Mouse (Mus musculus) neural tube, embryonic 12.5 days (tissue): ENCODE data around the gene Tas2r103. TPM values are rescaled to one million over a fixed set of nuclear protein-coding genes. Genes with fewer than 3 reads are reported as not detected.

Experiments
- ATAC-seq: fragments of 200-750 bp; cut with Nextera tagmentation; 2 replicates; pipeline ENCODE4 v1.8.0; 2017; ENCODE audit warnings: low read depth, mild to moderate bottlenecking, moderate TSS enrichment, moderate library complexity; ENCODE audit not compliant: low FRiP score
- H3K27ac ChIP-seq: fragments of 300-500 bp; sonication (generic); 2 replicates; pipeline ENCODE4 v1.5.1; 2016
- H3K27me3 ChIP-seq: fragments of 300-500 bp; sonication (generic); replicated peaks from 2 replicates; pipeline ENCODE4 v1.6.1; 2016; ENCODE audit warnings: mild to moderate bottlenecking
- H3K36me3 ChIP-seq: fragments of 300-500 bp; sonication (generic); 2 replicates; pipeline ENCODE4 v1.6.1; 2016; ENCODE audit warnings: mild to moderate bottlenecking
- H3K4me1 ChIP-seq: fragments of 300-500 bp; sonication (generic); 2 replicates; pipeline ENCODE4 v1.6.1; 2016
- H3K4me2 ChIP-seq: fragments of 300-500 bp; sonication (generic); replicated peaks from 2 replicates; pipeline ENCODE4 v1.6.1; 2016; ENCODE audit warnings: mild to moderate bottlenecking
- H3K4me3 ChIP-seq: fragments of 300-500 bp; sonication (generic); 2 replicates; pipeline ENCODE4 v1.5.1; 2016
- H3K9ac ChIP-seq: fragments of 300-500 bp; sonication (generic); 2 replicates; pipeline ENCODE4 v1.6.1; 2016; ENCODE audit warnings: mild to moderate bottlenecking
- H3K9me3 ChIP-seq: fragments of 300-500 bp; sonication (generic); 2 replicates; pipeline ENCODE4 v1.6.1; 2016; ENCODE audit warnings: mild to moderate bottlenecking
- WGBS: fragments of 180-500 bp; shearing (Covaris S2); methylation state at CpG from one replicate; pipeline ENCODE4 v1.1.7; 2016; 5-methylcytosine and 5-hydroxymethylcytosine counted together
- polyA plus RNA-seq: library from polyadenylated mRNA; unstranded; fragments of >200 nt; fragmentation: Nextera tagmentation; extraction: Ambion mirVana; gene quantifications from 2 replicates; pipeline ENCODE4 v1.2.1, GENCODE M21; 2016

The Tas2r103 gene
- polyA plus RNA-seq: not detected in 2 replicates

DNA sequence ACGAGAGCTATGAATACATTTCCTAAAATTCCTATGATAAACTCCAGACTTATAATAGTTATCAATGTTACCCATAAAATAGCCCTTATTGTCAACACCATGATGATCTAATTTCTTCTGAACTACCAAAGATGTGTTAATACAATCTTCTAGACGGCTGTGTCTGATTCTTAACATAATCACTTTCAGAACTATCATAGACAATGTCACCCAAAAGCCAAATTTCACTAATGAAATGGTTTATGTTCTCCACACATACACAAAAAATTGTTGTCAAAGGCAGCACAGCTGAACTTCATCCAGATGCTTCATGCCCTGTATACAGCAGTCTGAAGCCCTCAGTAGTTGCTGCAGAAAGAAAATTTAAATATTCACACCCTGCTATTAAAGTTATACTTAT, at the start of gene Tas2r103:
TSS of gene Tas2r103 (minus strand) at position 101 of the 400 bp plus-strand sequence.
- Histone ChIP-seq H3K4me2 (no peak within 1 kb of the TSS), H3K27ac (no peak within 1 kb of the TSS), H3K4me3 (no peak within 1 kb of the TSS), H3K27me3 (no peaks in the 10 kb centered on the region), H3K36me3 (no peaks in the 10 kb centered on the region), H3K4me1 (no peaks in the 10 kb centered on the region), H3K9ac (no peak within 1 kb of the TSS), H3K9me3 (no peaks in the 10 kb centered on the region)
- WGBS: 86% methylated on average over 2 of the region's 2 CpGs
- no peak for ATAC-seq

GRCm38 (mm10) chr6:133055716-133056115, 18.8 kb upstream of the Tas2r103 start, which contains the start of gene Tas2r140:
Gene Tas2r140 (minus strand): TSS chr6:133055816.
- no peak for ATAC-seq
- Histone ChIP-seq H3K4me1 (no peaks in the 10 kb centered on the region), H3K9me3 (no peaks in the 10 kb centered on the region), H3K27me3 (no peaks in the 10 kb centered on the region), H3K4me3 (no peak within 1 kb of the TSS), H3K27ac (no peak within 1 kb of the TSS), H3K9ac (no peak within 1 kb of the TSS), H3K4me2 (no peak within 1 kb of the TSS), H3K36me3 (no peaks in the 10 kb centered on the region)

Other genes with a start within 250 kb of the Tas2r103 start
- gene Tas2r117, start 234.3 kb downstream of the Tas2r103 start, polyA plus RNA-seq: not detected in 2 replicates
- gene Tas2r123, start 190.0 kb downstream of the Tas2r103 start, polyA plus RNA-seq: not detected in 2 replicates
- not detected in 2 replicates for gene Tas2r116, start 181.7 kb downstream of the Tas2r103 start, polyA plus RNA-seq
- not detected in 2 replicates for gene Tas2r110, start 169.1 kb downstream of the Tas2r103 start, polyA plus RNA-seq
- gene Tas2r113, start 144.1 kb downstream of the Tas2r103 start, polyA plus RNA-seq: not detected in 2 replicates
- gene Tas2r125, start 127.5 kb downstream of the Tas2r103 start, polyA plus RNA-seq: 0.22 and 0.43 TPM in 2 replicates
- gene Tas2r129, start 86.0 kb downstream of the Tas2r103 start, polyA plus RNA-seq: not detected in 2 replicates
- not detected in 2 replicates for gene Tas2r131, start 79.2 kb downstream of the Tas2r103 start, polyA plus RNA-seq
- not detected in 2 replicates for gene Tas2r109, start 56.1 kb downstream of the Tas2r103 start, polyA plus RNA-seq
- gene Tas2r140, start 18.7 kb upstream of the Tas2r103 start, polyA plus RNA-seq: not detected in 2 replicates
- gene Smim10l1, start 67.8 kb upstream of the Tas2r103 start, polyA plus RNA-seq: 94.4 and 102 TPM in 2 replicates